Mouse (Mus musculus): ENCODE data around the gene Dcaf11.
A peak's percentile ranks its signal among the peaks of the same experiment; 100 is the strongest.

Gene Dcaf11

GRCm38 (mm10) chr14:55557003-55557402 lies 2.8 kb upstream of the Dcaf11 start:
- peak; percentile 65 for DNase-seq

GRCm38 (mm10) chr14:55557587-55557986 lies 2.2 kb upstream of the Dcaf11 start:
- DNase-seq, result no peak

GRCm38 (mm10) chr14:55558740-55559448 lies 912 bp upstream of the Dcaf11 start:
- DNase-seq, result no peak

GRCm38 (mm10) chr14:55560202-55561073 lies 632 bp downstream of the Dcaf11 start, which contains the start of gene A730061H03Rik:
Gene A730061H03Rik (minus strand): TSS chr14:55560406.
- DNase-seq, result peak; percentile 99

GRCm38 (mm10) chr14:55561860-55562259 lies 2.1 kb downstream of the Dcaf11 start:
- DNase-seq, result no peak

- no peak for DNase-seq
Measured at GRCm38 (mm10) chr14:55563249-55563648, 3.4 kb downstream of the Dcaf11 start.

GRCm38 (mm10) chr14:55565748-55566147 lies 5.9 kb downstream of the Dcaf11 start:
- no peak for DNase-seq

- no peak for DNase-seq
Measured at GRCm38 (mm10) chr14:55567496-55567895, 7.7 kb downstream of the Dcaf11 start.

- no peak for DNase-seq
Measured at GRCm38 (mm10) chr14:55570588-55570987, 10.8 kb downstream of the Dcaf11 start.

GRCm38 (mm10) chr14:55571760-55572159 lies 12.0 kb downstream of the Dcaf11 start:
- no peak for DNase-seq

GRCm38 (mm10) chr14:55575302-55575701 lies 15.5 kb downstream of the Dcaf11 start, which contains the start of gene Fitm1:
Gene Fitm1 (plus strand): TSS chr14:55575617.
- no peak for DNase-seq

GRCm38 (mm10) chr14:55575711-55576110 lies 15.9 kb downstream of the Dcaf11 start:
- no peak for DNase-seq

GRCm38 (mm10) chr14:55576376-55576775 lies 16.6 kb downstream of the Dcaf11 start:
- DNase-seq, result peak; percentile 40

- peak; percentile 72 for DNase-seq
Measured at GRCm38 (mm10) chr14:55577871-55578667, 18.3 kb downstream of the Dcaf11 start, which contains the start of gene Psme1. Gene Psme1 (plus strand): TSS chr14:55578123.

- DNase-seq, result no peak
Measured at GRCm38 (mm10) chr14:55578668-55579269, 19.0 kb downstream of the Dcaf11 start.

GRCm38 (mm10) chr14:55579511-55580496 lies 20.0 kb downstream of the Dcaf11 start:
- DNase-seq, result no peak

- no peak for DNase-seq
Measured at GRCm38 (mm10) chr14:55580731-55581130, 20.9 kb downstream of the Dcaf11 start.

GRCm38 (mm10) chr14:55581981-55582681 lies 22.3 kb downstream of the Dcaf11 start:
- DNase-seq, result no peak

- DNase-seq, result no peak
Measured at GRCm38 (mm10) chr14:55584303-55584701, 24.5 kb downstream of the Dcaf11 start.

Measured in right cerebral cortex, adult 18-20 months (tissue).